Mouse (Mus musculus) spleen, adult 2 months (tissue): ENCODE results near the gene Ccl22. TPM values are rescaled to one million over a fixed set of nuclear protein-coding genes. Genes with fewer than 3 reads are reported as not detected.

Source experiments
- DNase-seq, 2 experiments: peaks; one replicate each; pipeline versions ENCODE4 v3.0.0 to v3.0.0-alpha.2; 2012 to 2021; ENCODE audit warnings: low spot score in 2 of 2, low read depth in 1 of 2
- H3K27ac ChIP-seq: fragments of 200-500 bp; 2 replicates; pipeline ENCODE4 v1.5.1; 2012; ENCODE audit warnings: low read length, inconsistent platforms; ENCODE audit not compliant: insufficient read depth
- H3K27me3 ChIP-seq: fragments of 200-500 bp; 2 replicates; pipeline ENCODE4 v1.6.1; 2012; ENCODE audit warnings: mild to moderate bottlenecking, moderate library complexity, low read length, inconsistent platforms; ENCODE audit not compliant: control insufficient read depth, insufficient read depth
- H3K36me3 ChIP-seq: fragments of 200-500 bp; 2 replicates; pipeline ENCODE4 v1.6.1; 2012; ENCODE audit warnings: mild to moderate bottlenecking, low read length, inconsistent platforms; ENCODE audit not compliant: control insufficient read depth, insufficient read depth
- H3K4me1 ChIP-seq: fragments of 200-500 bp; 2 replicates; pipeline ENCODE4 v1.6.1; 2011; ENCODE audit warnings: inconsistent platforms; ENCODE audit not compliant: control insufficient read depth, insufficient read depth, insufficient read length
- H3K4me3 ChIP-seq: fragments of 200-500 bp; 2 replicates; pipeline ENCODE4 v1.5.1; 2011; ENCODE audit warnings: mild to moderate bottlenecking, inconsistent platforms; ENCODE audit not compliant: insufficient read depth, insufficient read length; ENCODE audit errors: extremely low read depth
- CTCF ChIP-seq: fragments of 200-500 bp; IDR thresholded peaks from 2 replicates; pipeline ENCODE4 v1.5.1; 2011; ENCODE audit warnings: mild to moderate bottlenecking, inconsistent platforms; ENCODE audit not compliant: insufficient read depth, insufficient read length, insufficient replicate concordance; ENCODE audit errors: extremely low read depth
- POLR2A ChIP-seq: fragments of 200-500 bp; IDR thresholded peaks from 2 replicates; pipeline ENCODE4 v1.6.1; 2011; ENCODE audit warnings: low read depth, low read length, inconsistent platforms
- WGBS: fragments of 180-500 bp; shearing (Covaris S2); methylation state at CpG from one replicate; pipeline ENCODE4 v1.1.7; 2018; 5-methylcytosine and 5-hydroxymethylcytosine counted together
- polyA plus RNA-seq: library from polyadenylated mRNA; depleted of rRNA; stranded (reverse); fragments of >200 nt; gene quantifications from 2 replicates; pipeline ENCODE4 v1.2.3, GENCODE M21; 2012

Gene Ccl22
- polyA plus RNA-seq, 1 experiment, result 5.8 TPM

- no peak for TF ChIP-seq CTCF
- no peak for TF ChIP-seq POLR2A
- H3K27ac ChIP-seq, result 0 out of 2 replicates have a peak overlapping the region, but pooled peaks have one; percentile 8
- no peak overlapping the region for H3K4me3 ChIP-seq
- 16% methylated on average over 5 of the region's 5 CpGs for WGBS
- DNase-seq, result no peak
- H3K36me3 ChIP-seq, result no peaks in the 10 kb centered on the region
- no peaks in the 10 kb centered on the region; the same call in 1 of the 2 replicates for H3K4me1 ChIP-seq
- H3K27me3 ChIP-seq, result no peaks in the 10 kb centered on the region
These were observed 34.2 kb upstream of the Ccl22 start for GRCm38 (mm10) chr8:94711160-94711718.

- H3K27me3 ChIP-seq, result no peaks in the 10 kb centered on the region
These were observed 30.8 kb upstream of the Ccl22 start for GRCm38 (mm10) chr8:94714556-94714955.

GRCm38 (mm10) chr8:94715871-94716270 lies 29.5 kb upstream of the Ccl22 start:
- TF ChIP-seq CTCF (no peak), POLR2A (no peak)
- Histone ChIP-seq H3K36me3 (no peaks in the 10 kb centered on the region), H3K4me1 (no peaks in the 10 kb centered on the region; the same call in 1 of the 2 replicates), H3K4me3 (no peak overlapping the region), H3K27me3 (no peaks in the 10 kb centered on the region), H3K27ac (no peak overlapping the region)
- no peak for DNase-seq
- 83% methylated on average over 3 of the region's 3 CpGs for WGBS

More at GRCm38 (mm10) chr8:94714556-94714955, 30.8 kb upstream of the Ccl22 start:
- TF ChIP-seq CTCF (no peak), POLR2A (no peak)
- Histone ChIP-seq H3K4me1 (no peaks in the 10 kb centered on the region; the same call in 1 of the 2 replicates), H3K36me3 (no peaks in the 10 kb centered on the region), H3K27ac (no peak overlapping the region), H3K4me3 (no peak overlapping the region)
- DNase-seq, result no peak
- 58% methylated on average over 5 of the region's 5 CpGs for WGBS

- TF ChIP-seq POLR2A (no peak), CTCF (no peak)
- no peak overlapping the region for H3K27ac ChIP-seq
- H3K4me1 ChIP-seq, result no peaks in the 10 kb centered on the region
- no peak overlapping the region for H3K4me3 ChIP-seq
- H3K36me3 ChIP-seq, result no peaks in the 10 kb centered on the region
- DNase-seq, result no peak
- WGBS, result 80% methylated on average over 1 of the region's 1 CpGs
- H3K27me3 ChIP-seq, result no peaks in the 10 kb centered on the region
These were observed 28.5 kb upstream of the Ccl22 start for GRCm38 (mm10) chr8:94716841-94717240.

- TF ChIP-seq CTCF (no peak), POLR2A (no peak)
- H3K27me3 ChIP-seq, result no peaks in the 10 kb centered on the region
- 67% methylated on average over 5 of the region's 5 CpGs for WGBS
- H3K4me1 ChIP-seq, result no peaks in the 10 kb centered on the region
- no peak overlapping the region for H3K27ac ChIP-seq
- no peak for DNase-seq
- no peak overlapping the region for H3K4me3 ChIP-seq
- H3K36me3 ChIP-seq, result no peaks in the 10 kb centered on the region
These were observed 19.4 kb upstream of the Ccl22 start for GRCm38 (mm10) chr8:94725998-94726397.

GRCm38 (mm10) chr8:94729301-94729700 lies 16.1 kb upstream of the Ccl22 start:
- Histone ChIP-seq H3K36me3 (no peaks in the 10 kb centered on the region), H3K27ac (no peak overlapping the region), H3K4me1 (peaks cover 3% of the 10 kb centered on the region; the same call in 1 of the 2 replicates), H3K4me3 (no peak overlapping the region), H3K27me3 (no peaks in the 10 kb centered on the region)
- WGBS, result 92% methylated on average over 4 of the region's 4 CpGs
- DNase-seq, result no peak
- TF ChIP-seq CTCF (no peak), POLR2A (no peak)

- peaks cover 10% of the 10 kb centered on the region for H3K4me1 ChIP-seq
- DNase-seq, result no peak
- peak overlapping the region; percentile 50; the same call in 1 of the 2 replicates for H3K27ac ChIP-seq
These were observed 11.4 kb upstream of the Ccl22 start for GRCm38 (mm10) chr8:94733821-94734465.

More at GRCm38 (mm10) chr8:94733821-94734465, 11.4 kb upstream of the Ccl22 start:
- TF ChIP-seq CTCF, result no peak
- no peak for TF ChIP-seq POLR2A
- Histone ChIP-seq H3K27me3 (no peaks in the 10 kb centered on the region), H3K36me3 (no peaks in the 10 kb centered on the region), H3K4me3 (no peak overlapping the region)
- 27% methylated on average over 5 of the region's 5 CpGs for WGBS
